Mouse (Mus musculus): ENCODE measurements around the gene Sptbn4.

Gene Sptbn4

GRCm38 (mm10) chr7:27384134-27384533 lies 63.4 kb downstream of the Sptbn4 start:
- 77% methylated on average over 5 of the region's 5 CpGs for WGBS

DNA sequence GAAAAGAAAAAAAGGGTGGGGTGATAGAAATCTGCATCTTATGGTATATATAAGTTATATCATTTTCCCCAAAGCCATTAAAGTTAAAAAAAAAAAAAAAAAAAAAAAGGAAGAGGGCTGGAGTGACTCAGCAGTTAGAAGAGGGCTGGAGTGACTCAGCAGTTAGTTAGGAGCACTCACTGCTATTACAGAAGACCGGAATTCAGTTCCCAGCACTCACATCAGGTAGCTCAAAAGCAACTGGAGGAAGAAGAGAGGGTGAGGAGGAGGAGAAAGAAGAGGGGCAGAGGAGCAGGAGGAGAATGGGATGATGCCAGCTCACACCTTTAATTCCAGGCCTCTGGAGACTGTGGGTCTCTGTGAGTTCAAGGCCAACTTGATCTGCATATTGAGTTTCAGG lies 64.3 kb downstream of the Sptbn4 start:
- WGBS = 61% methylated on average over 1 of the region's 1 CpGs

DNA sequence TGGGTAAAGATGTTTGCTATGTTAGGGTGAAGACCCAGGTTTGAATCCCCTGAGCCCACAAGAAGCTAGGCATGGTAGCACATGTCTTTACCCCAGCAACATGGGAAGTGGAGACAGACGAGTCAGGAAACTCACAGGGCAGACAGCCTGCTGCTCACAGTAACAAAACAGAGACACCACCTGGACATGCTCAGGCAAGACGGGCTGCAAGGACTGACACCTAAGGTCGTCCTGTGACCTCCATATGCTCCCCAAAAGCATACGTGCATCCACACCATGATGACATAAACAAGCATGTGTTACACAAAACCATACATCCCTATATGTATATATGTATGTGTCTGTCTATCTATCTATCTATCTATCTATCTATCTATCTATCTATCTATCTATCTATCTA lies 65.9 kb downstream of the Sptbn4 start:
- 60% methylated on average over 4 of the region's 4 CpGs for WGBS

- 71% methylated on average over 1 of the region's 1 CpGs for WGBS
Observed at GRCm38 (mm10) chr7:27381009-27381408, 66.5 kb downstream of the Sptbn4 start.

- WGBS = 74% methylated on average over 6 of the region's 6 CpGs
Observed at GRCm38 (mm10) chr7:27379836-27380235, 67.7 kb downstream of the Sptbn4 start.

GRCm38 (mm10) chr7:27378431-27378830 lies 69.1 kb downstream of the Sptbn4 start:
- WGBS = 28% methylated on average over 4 of the region's 4 CpGs

GRCm38 (mm10) chr7:27375274-27375673 lies 72.2 kb downstream of the Sptbn4 start:
- 19% methylated on average over 22 of the region's 22 CpGs for WGBS

- 39% methylated on average over 44 of the region's 44 CpGs for WGBS
Observed at GRCm38 (mm10) chr7:27371715-27372462, 75.6 kb downstream of the Sptbn4 start.

GRCm38 (mm10) chr7:27369111-27369510 lies 78.4 kb downstream of the Sptbn4 start:
- 82% methylated on average over 19 of the region's 19 CpGs for WGBS

DNA sequence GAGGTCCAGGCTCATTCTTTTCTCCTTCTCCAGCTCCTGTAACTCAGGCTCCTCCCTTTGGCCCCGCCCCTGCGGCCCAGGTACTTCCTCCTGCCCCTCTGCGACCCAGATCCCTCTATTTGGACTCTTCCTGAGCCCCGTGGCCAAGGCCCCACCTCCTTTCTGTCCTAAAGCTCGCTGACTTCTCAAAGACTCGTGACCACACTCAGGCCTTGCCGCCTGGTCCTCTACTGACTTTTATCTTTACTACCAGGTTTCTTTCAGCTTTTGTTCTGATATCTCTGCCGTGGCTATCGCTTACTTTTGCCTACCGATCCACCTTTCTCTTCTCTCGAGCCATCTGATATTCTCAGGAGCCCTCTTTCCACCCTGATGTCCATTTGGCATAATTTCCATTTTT lies 79.5 kb downstream of the Sptbn4 start:
- WGBS = 60% methylated on average over 11 of the region's 11 CpGs

DNA sequence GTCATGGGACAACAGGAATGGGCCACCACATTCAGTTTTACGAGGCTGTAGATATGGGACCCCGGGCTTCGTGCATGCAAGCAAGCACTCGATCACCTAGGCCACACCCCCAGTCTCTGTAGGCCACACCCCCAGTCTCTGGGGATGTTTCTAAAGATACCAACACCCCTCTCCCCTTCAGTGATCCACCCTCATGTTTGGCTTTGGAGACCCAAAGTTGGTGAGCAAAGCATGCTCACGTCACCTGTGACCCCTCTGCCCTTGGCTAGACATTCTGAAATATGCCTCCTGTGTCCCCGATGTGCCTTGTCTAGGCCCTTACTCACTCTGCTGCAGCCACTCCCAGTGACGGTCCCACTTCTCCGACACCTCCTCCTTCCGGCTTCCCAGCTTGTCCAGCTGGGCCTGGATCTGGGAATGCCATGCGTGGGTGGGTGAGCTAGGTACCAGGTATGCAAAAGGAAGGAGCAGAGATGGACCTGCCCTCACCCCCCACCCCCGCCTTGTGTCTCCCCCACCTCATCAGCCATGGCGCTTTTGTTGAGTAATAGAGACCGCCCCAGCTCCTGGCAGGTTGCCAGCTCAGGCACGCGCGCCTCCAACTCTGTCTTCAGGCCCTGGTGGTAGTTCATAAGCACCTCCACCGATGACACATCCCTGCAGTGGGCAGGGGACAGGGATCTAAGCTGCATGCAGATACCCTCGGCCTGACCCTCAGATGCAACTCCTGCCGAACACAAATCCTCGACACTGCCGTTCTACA lies 81.2 kb downstream of the Sptbn4 start:
- WGBS = 39% methylated on average over 21 of the region's 21 CpGs

DNA sequence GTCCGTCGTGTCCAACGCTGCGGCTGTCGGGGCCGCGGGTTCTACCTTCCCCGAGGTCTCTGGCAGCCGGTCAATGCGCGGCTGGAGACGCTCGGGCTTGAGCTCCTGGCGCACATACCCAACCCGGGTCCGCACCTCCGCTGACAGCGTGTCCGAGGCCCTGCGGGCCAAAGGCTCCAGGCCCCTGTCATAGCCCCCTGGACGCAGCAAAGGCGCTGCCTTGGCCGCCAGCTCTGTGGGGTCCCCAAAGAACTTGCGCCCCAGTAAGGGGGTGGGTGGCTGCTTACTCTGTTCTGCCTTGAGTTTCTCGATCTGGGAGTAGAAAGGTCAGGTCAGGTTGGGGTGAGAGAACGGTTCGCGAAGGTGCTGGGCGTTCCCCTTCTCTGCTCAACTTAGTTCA lies 83.1 kb downstream of the Sptbn4 start:
- WGBS = 41% methylated on average over 29 of the region's 29 CpGs

GRCm38 (mm10) chr7:27361283-27361946 lies 86.1 kb downstream of the Sptbn4 start:
- whole genome bisulfite sequencing = 1% methylated on average over 52 of the region's 52 CpGs

- 64% methylated on average over 6 of the region's 6 CpGs for WGBS
Observed at GRCm38 (mm10) chr7:27360749-27361148, 86.7 kb downstream of the Sptbn4 start.

GRCm38 (mm10) chr7:27359706-27360358 lies 87.7 kb downstream of the Sptbn4 start:
- WGBS = 92% methylated on average over 9 of the region's 9 CpGs

- WGBS = 68% methylated on average over 2 of the region's 2 CpGs
Observed at GRCm38 (mm10) chr7:27359162-27359561, 88.3 kb downstream of the Sptbn4 start.

DNA sequence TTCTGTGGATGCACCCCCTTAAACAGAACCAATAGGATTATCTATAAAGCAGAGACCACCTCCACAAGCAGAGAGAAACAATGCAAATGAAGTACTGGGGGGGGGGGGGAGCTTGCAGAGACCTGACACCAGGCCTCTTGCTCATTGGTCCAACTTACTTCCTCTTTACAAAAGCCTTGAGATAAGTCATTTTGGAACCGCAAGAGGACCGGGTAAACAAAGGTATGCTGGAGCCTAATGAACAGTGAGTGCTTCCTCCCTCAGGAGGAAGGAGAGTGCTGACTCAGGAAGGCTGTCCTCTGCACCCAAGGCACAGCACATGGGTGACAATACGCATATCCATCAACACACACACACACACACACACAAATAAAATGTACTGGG lies 89.9 kb downstream of the Sptbn4 start:
- WGBS = 35% methylated on average over 3 of the region's 3 CpGs

GRCm38 (mm10) chr7:27356861-27357594 lies 90.5 kb downstream of the Sptbn4 start, which contains the start of gene Gm20479:
Gm20479 (minus strand) TSS chr7:27357419.
- WGBS = 32% methylated on average over 27 of the region's 27 CpGs

DNA sequence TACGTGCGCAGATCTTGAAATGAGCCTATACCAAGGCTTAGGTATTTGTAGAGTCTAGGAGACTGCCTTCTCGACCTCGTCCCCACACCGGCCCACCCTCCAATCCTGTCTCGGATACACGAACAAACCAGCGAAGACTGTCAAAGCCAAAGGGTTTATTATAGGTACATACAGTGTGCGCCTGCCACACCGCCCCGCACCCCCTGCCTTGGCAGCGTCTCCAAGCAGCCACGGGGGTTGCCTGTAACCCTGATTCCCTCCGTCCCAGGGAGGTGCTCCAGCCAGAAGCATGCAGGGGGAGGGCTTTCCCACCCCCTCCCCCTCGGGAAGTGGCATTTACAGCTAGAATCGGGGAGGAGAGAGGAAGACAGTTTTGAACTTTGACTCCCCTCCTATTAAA lies 91.2 kb downstream of the Sptbn4 start:
- WGBS = 3% methylated on average over 16 of the region's 16 CpGs

DNA sequence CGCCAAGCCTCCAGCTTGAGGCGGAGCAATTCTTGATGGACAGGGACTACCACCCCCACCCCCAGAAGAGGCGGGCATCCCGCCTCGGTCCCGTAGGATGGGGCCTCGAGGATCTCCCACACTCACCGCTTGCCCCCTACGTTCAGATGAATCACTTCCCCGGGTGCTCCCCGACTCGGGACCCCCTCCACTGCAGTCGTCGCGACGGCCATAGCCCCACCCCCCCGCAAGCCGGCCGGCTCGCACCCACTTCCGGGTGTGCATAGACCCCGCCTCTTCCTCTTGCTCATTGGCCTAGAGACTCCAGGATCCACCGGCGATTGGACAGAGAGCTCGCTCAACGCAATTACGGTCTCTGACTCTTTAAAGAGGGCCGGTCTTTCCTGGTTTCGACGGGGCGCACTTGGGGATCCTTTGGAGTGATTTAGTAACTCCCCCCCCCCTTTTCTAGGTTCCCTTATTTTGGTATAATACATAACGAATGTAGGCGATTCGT lies 91.7 kb downstream of the Sptbn4 start, which contains the start of gene Shkbp1:
Gene Shkbp1 (minus strand): TSS at position 275 of the 496 bp plus-strand sequence.
- 2% methylated on average over 34 of the region's 34 CpGs for WGBS

DNA sequence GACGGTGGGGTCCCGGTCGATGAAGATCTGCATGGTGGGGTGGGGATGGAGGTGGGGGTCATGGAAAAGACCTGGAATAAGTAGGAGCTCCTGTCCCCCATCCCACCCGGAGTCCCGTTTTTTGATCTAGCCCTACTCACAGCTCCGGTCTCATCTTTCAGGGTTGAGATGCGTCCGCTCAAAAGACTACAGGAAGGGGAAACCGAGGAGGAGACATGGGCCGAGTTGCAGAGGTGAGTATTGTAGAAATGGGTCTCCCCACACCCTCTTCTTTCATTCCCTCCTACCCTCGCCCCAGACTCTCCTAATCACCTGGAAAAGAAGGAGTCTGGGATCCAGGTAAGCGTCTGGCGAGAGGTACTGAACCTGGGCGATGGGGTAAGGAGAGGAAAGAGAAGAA lies 92.2 kb downstream of the Sptbn4 start:
- WGBS = 13% methylated on average over 14 of the region's 14 CpGs
